Mouse (Mus musculus) stomach, postnatal 0 days (tissue): ENCODE results near the gene Tcte2. TPM values are rescaled to one million over a fixed set of nuclear protein-coding genes. Genes with fewer than 3 reads are reported as not detected.
"Not testable (repeated sequence)": the region's sequence is repeated elsewhere in the genome, so short reads cannot be mapped to it uniquely, and the experiment has no call there.

ENCODE experiments used
- ATAC-seq: fragments of 200-750 bp; cut with Nextera tagmentation; 2 replicates; pipeline ENCODE4 v1.8.0; 2017; ENCODE audit not compliant: low FRiP score, low TSS enrichment
- DNase-seq: peaks from one replicate; pipeline ENCODE4 v3.0.0-alpha.2; 2016; ENCODE audit warnings: low spot score
- H3K27ac ChIP-seq: fragments of 300-500 bp; sonication (generic); replicated peaks from 2 replicates; pipeline ENCODE4 v1.5.1; 2014; ENCODE audit warnings: mild to moderate bottlenecking, control low read depth
- H3K27me3 ChIP-seq: fragments of 300-500 bp; sonication (generic); 2 replicates; pipeline ENCODE4 v1.6.1; 2014; ENCODE audit warnings: low read length; ENCODE audit not compliant: control insufficient read depth, insufficient read depth
- H3K36me3 ChIP-seq: fragments of 300-500 bp; sonication (generic); 2 replicates; pipeline ENCODE4 v1.6.1; 2014; ENCODE audit warnings: low read length, mixed read lengths; ENCODE audit not compliant: control insufficient read depth, insufficient read depth
- H3K4me1 ChIP-seq: fragments of 300-500 bp; sonication (generic); replicated peaks from 2 replicates; pipeline ENCODE4 v1.6.1; 2014; ENCODE audit warnings: antibody characterized with exemption; ENCODE audit not compliant: control insufficient read depth, insufficient read depth
- H3K4me2 ChIP-seq: fragments of 300-500 bp; sonication (generic); replicated peaks from 2 replicates; pipeline ENCODE4 v1.6.1; 2014; ENCODE audit warnings: low read depth, mild to moderate bottlenecking, control low read depth, moderate library complexity
- H3K4me3 ChIP-seq: fragments of 300-500 bp; sonication (generic); 2 replicates; pipeline ENCODE4 v1.5.1; 2014; ENCODE audit warnings: low read depth, low read length, control low read depth
- H3K9ac ChIP-seq: fragments of 300-500 bp; sonication (generic); 2 replicates; pipeline ENCODE4 v1.6.1; 2014; ENCODE audit warnings: mild to moderate bottlenecking, low read length, control low read depth, mixed read lengths
- H3K9me3 ChIP-seq: fragments of 300-500 bp; sonication (generic); 2 replicates; pipeline ENCODE4 v1.6.1; 2016; ENCODE audit warnings: low read length; ENCODE audit not compliant: control insufficient read depth
- CTCF ChIP-seq: IDR thresholded peaks from 2 replicates; pipeline ENCODE4 v1.5.1; 2016; ENCODE audit warnings: antibody characterized with exemption, low read depth, mild to moderate bottlenecking, moderate library complexity
- EP300 ChIP-seq: optimal IDR thresholded peaks from 2 replicates; pipeline ENCODE3; 2016; ENCODE audit warnings: antibody characterized with exemption
- WGBS: fragments of 180-500 bp; shearing (Covaris S2); extraction: QIAGEN DNeasy Blood & Tissue Kit; methylation state at CpG from one replicate; pipeline ENCODE4 v1.1.7; 2014; 5-methylcytosine and 5-hydroxymethylcytosine counted together
- polyA plus RNA-seq: library from polyadenylated mRNA; unstranded; fragments of >200 nt; fragmentation: Nextera tagmentation; extraction: Ambion mirVana; gene quantifications from 2 replicates; pipeline ENCODE4 v1.2.1, GENCODE M21; 2015

The Tcte2 gene
- polyA plus RNA-seq, 1 experiment from 2014 or later, result 3.3 TPM

GRCm38 (mm10) chr17:13680318-13680717 lies 81.3 kb downstream of the Tcte2 start:
- TF ChIP-seq EP300 (no peak), CTCF (no peak)
- Histone ChIP-seq H3K36me3 (no peaks in the 10 kb centered on the region), H3K27me3 (no peaks in the 10 kb centered on the region), H3K9ac (no peak overlapping the region), H3K9me3 (no peaks in the 10 kb centered on the region), H3K27ac (peak overlapping the region; percentile 14; the same call in 1 of the 2 replicates), H3K4me2 (no peak overlapping the region), H3K4me3 (no peak overlapping the region), H3K4me1 (peaks cover 6% of the 10 kb centered on the region; the same call in 1 of the 2 replicates)
- no peak for ATAC-seq
- DNase-seq, result no peak
- 61% methylated on average over 4 of the region's 4 CpGs for WGBS

- no peak for TF ChIP-seq EP300
- Histone ChIP-seq H3K4me2 (no peak overlapping the region), H3K27me3 (no peaks in the 10 kb centered on the region), H3K9ac (no peak overlapping the region), H3K4me3 (no peak overlapping the region), H3K36me3 (no peaks in the 10 kb centered on the region), H3K4me1 (peaks cover 6% of the 10 kb centered on the region; the same call in 1 of the 2 replicates), H3K27ac (no peak overlapping the region), H3K9me3 (no peaks in the 10 kb centered on the region)
- DNase-seq (no peak), ATAC-seq (no peak)
- WGBS, result 99% methylated on average over 6 of the region's 6 CpGs
Measured at GRCm38 (mm10) chr17:13679725-13680124, 81.9 kb downstream of the Tcte2 start.

GRCm38 (mm10) chr17:13677225-13678148 lies 84.1 kb downstream of the Tcte2 start:
- Histone ChIP-seq H3K4me2 (no peak overlapping the region), H3K27ac (peak overlapping the region; percentile 40; the same call in 1 of the 2 replicates), H3K4me1 (peaks cover 3% of the 10 kb centered on the region; the same call in 1 of the 2 replicates), H3K9ac (peak overlapping the region; percentile 38; the same call in 1 of the 2 replicates), H3K36me3 (no peaks in the 10 kb centered on the region), H3K27me3 (no peaks in the 10 kb centered on the region), H3K9me3 (no peaks in the 10 kb centered on the region), H3K4me3 (no peak overlapping the region)
- TF ChIP-seq CTCF (no peak), EP300 (no peak)
- DNase-seq (no peak), ATAC-seq (no peak)
- 36% methylated on average over 9 of the region's 9 CpGs for WGBS

- not testable (repeated sequence) for DNase-seq, H3K4me3 ChIP-seq, H3K27ac ChIP-seq, H3K4me2 ChIP-seq, H3K27me3 ChIP-seq, ATAC-seq, H3K9me3 ChIP-seq, H3K9ac ChIP-seq, H3K4me1 ChIP-seq, H3K36me3 ChIP-seq
- WGBS, result 88% methylated on average over 3 of the region's 3 CpGs
Measured at GRCm38 (mm10) chr17:13676099-13676498, 85.5 kb downstream of the Tcte2 start.

- no peak overlapping the region for H3K27ac ChIP-seq
- no peaks in the 10 kb centered on the region for H3K36me3 ChIP-seq
- H3K4me1 ChIP-seq, result 0 out of 2 replicates have a peak, but pooled peaks cover 3% of the 10 kb centered on the region
- H3K9me3 ChIP-seq, result no peaks in the 10 kb centered on the region
- DNase-seq (no peak), ATAC-seq (no peak)
- no peaks in the 10 kb centered on the region for H3K27me3 ChIP-seq
- TF ChIP-seq EP300 (no peak), CTCF (no peak)
- no peak overlapping the region for H3K4me3 ChIP-seq
- 76% methylated on average over 4 of the region's 4 CpGs for WGBS
- H3K4me2 ChIP-seq, result no peak overlapping the region
- no peak overlapping the region for H3K9ac ChIP-seq
Measured at GRCm38 (mm10) chr17:13675630-13676029, 86.0 kb downstream of the Tcte2 start.

- Histone ChIP-seq H3K9ac (no peak overlapping the region), H3K9me3 (no peaks in the 10 kb centered on the region), H3K27me3 (no peaks in the 10 kb centered on the region), H3K4me2 (no peak overlapping the region), H3K27ac (no peak overlapping the region), H3K4me3 (no peak overlapping the region), H3K36me3 (no peaks in the 10 kb centered on the region), H3K4me1 (no peaks in the 10 kb centered on the region)
- no peak for DNase-seq
- TF ChIP-seq CTCF (no peak), EP300 (no peak)
- 71% methylated on average over 6 of the region's 6 CpGs for WGBS
- ATAC-seq, result no peak
Measured at GRCm38 (mm10) chr17:13674695-13675306, 86.8 kb downstream of the Tcte2 start.
